Mouse (Mus musculus) limb, embryonic 14.5 days (tissue): ENCODE results near the gene Crabp2. TPM values are rescaled to one million over a fixed set of nuclear protein-coding genes. Genes with fewer than 3 reads are reported as not detected.
A peak's percentile ranks its signal among the peaks of the same experiment; 100 is the strongest.

Experiments
- ATAC-seq: fragments of 200-750 bp; cut with Nextera tagmentation; 2 replicates; pipeline ENCODE4 v1.8.0; 2017; ENCODE audit warnings: low read depth, moderate number of reproducible peaks, moderate TSS enrichment; ENCODE audit not compliant: low FRiP score
- DNase-seq: peaks from one replicate; pipeline ENCODE4 v3.0.0-alpha.2; 2015; ENCODE audit warnings: low spot score
- H3K27ac ChIP-seq: fragments of 300-500 bp; sonication (generic); replicated peaks from 2 replicates; pipeline ENCODE4 v1.5.1; 2014; ENCODE audit warnings: low read depth, mild to moderate bottlenecking, low read length, moderate library complexity, mixed read lengths
- H3K27me3 ChIP-seq: fragments of 300-500 bp; sonication (generic); 2 replicates; pipeline ENCODE4 v1.6.1; 2014; ENCODE audit warnings: low read length, mixed read lengths; ENCODE audit not compliant: control insufficient read depth, insufficient read depth
- H3K36me3 ChIP-seq: fragments of 300-500 bp; sonication (generic); 2 replicates; pipeline ENCODE4 v1.6.1; 2014; ENCODE audit warnings: mild to moderate bottlenecking, low read length, moderate library complexity, mixed read lengths; ENCODE audit not compliant: control insufficient read depth, insufficient read depth
- H3K4me1 ChIP-seq: fragments of 300-500 bp; sonication (generic); 2 replicates; pipeline ENCODE4 v1.6.1; 2014; ENCODE audit warnings: antibody characterized with exemption, low read length, mixed read lengths; ENCODE audit not compliant: control insufficient read depth, insufficient read depth
- H3K4me2 ChIP-seq: fragments of 300-500 bp; sonication (generic); replicated peaks from 2 replicates; pipeline ENCODE4 v1.6.1; 2014; ENCODE audit warnings: low read depth, mild to moderate bottlenecking, low read length, moderate library complexity; ENCODE audit not compliant: severe bottlenecking
- H3K4me3 ChIP-seq: fragments of 300-500 bp; sonication (generic); replicated peaks from 2 replicates; pipeline ENCODE4 v1.5.1; 2014; ENCODE audit warnings: low read length
- H3K9ac ChIP-seq: fragments of 300-500 bp; sonication (generic); 2 replicates; pipeline ENCODE4 v1.6.1; 2014; ENCODE audit warnings: mild to moderate bottlenecking, low read depth, low read length, moderate library complexity; ENCODE audit not compliant: severe bottlenecking
- H3K9me3 ChIP-seq: fragments of 300-500 bp; sonication (generic); 2 replicates; pipeline ENCODE4 v1.6.1; 2016; ENCODE audit warnings: low read length; ENCODE audit not compliant: control insufficient read depth
- POLR2A ChIP-seq: fragments of 200-500 bp; IDR thresholded peaks from 2 replicates; pipeline ENCODE4 v1.8.0; 2012; ENCODE audit warnings: inconsistent platforms, mild to moderate bottlenecking, moderate library complexity, borderline replicate concordance; ENCODE audit not compliant: insufficient read depth, insufficient read length; ENCODE audit errors: extremely low read depth
- WGBS: fragments of 180-500 bp; shearing (Covaris S2); extraction: QIAGEN DNeasy Blood & Tissue Kit; methylation state at CpG from one replicate; pipeline ENCODE4 v1.1.7; 2014; 5-methylcytosine and 5-hydroxymethylcytosine counted together
- polyA plus RNA-seq, 2 experiments: library from polyadenylated mRNA; depleted of rRNA in 1 of 2; stranded (reverse) in 1 of 2; unstranded in 1 of 2; fragments of >200 nt; fragmentation: Nextera tagmentation in 1 of 2; extraction: Ambion mirVana in 1 of 2; gene quantifications; 2 replicates each; pipeline versions ENCODE4 v1.2.1 to v1.2.3; 2012 to 2014

Crabp2 gene
- polyA plus RNA-seq, 2 experiments: 192 to 267 TPM

DNA sequence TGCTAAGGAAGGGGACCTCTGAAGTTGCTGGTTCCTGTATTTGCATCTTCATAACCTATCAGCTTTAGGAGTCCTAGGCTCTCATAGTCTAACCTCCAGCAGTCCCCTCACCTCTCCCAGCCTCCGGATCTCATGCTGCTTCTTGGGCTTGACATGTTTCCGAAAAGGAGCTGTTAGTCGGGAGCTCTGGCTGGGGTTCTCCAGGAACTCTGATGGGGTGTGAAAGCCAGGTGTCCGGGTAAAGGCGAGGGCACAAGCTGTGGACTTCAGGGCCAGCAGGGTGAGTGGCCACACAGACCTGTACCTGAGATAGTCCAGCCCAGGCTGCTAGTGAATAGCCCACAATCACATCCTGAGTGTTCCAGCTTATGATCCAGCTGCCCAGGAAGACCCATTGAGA, 21.0 kb upstream of the Crabp2 start:
- H3K27ac ChIP-seq: no peak overlapping the region
- peaks cover 14% of the 10 kb centered on the region for H3K4me1 ChIP-seq
- no peaks in the 10 kb centered on the region for H3K9me3 ChIP-seq
- H3K4me2 ChIP-seq: no peak overlapping the region
- no peak for ATAC-seq
- 90% methylated on average over 5 of the region's 5 CpGs for WGBS
- H3K9ac ChIP-seq: no peak overlapping the region
- DNase-seq: no peak
- H3K4me3 ChIP-seq: no peak overlapping the region
- peaks cover 53% of the 10 kb centered on the region for H3K36me3 ChIP-seq
- no peaks in the 10 kb centered on the region for H3K27me3 ChIP-seq
- TF ChIP-seq POLR2A: no peak

DNA sequence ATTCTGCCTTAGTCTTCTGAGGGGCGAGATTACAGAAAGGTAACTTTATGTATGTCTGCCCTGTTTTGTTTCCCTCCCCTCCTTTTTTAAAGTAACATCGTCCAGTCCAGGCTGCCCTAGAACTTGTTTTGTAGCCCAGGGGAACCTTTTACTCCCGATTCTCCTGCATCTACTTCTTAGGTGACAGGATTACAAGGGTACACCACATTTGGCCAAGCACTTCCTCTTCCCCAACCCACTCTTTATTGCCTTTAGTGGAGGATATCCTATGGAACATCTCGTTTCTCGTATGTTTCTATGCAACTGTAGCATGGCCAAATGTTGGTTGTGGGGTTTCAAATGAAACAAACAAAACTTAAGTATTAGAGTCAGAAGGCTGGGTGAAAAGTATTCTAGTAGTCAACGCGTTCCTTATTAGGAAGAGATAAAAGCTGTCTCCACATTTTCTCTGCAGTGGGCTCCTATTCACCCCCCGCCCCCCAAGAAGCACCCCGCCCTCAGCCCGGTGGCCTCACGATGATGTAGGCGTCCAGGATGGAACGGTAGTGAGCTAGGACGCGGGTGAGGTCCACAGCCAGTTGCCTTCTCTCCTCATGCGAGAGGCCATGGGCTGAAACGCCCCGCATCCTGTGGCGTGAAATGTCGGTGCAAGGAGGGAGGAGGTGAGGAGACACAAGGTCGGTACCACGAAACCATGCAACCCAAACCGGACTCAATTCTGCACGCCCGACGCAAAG, 19.0 kb upstream of the Crabp2 start:
- Histone ChIP-seq H3K4me1 (peaks cover 14% of the 10 kb centered on the region), H3K9ac (peak overlapping the region; percentile 78)
- WGBS: 4% methylated on average over 25 of the region's 26 CpGs

DNA sequence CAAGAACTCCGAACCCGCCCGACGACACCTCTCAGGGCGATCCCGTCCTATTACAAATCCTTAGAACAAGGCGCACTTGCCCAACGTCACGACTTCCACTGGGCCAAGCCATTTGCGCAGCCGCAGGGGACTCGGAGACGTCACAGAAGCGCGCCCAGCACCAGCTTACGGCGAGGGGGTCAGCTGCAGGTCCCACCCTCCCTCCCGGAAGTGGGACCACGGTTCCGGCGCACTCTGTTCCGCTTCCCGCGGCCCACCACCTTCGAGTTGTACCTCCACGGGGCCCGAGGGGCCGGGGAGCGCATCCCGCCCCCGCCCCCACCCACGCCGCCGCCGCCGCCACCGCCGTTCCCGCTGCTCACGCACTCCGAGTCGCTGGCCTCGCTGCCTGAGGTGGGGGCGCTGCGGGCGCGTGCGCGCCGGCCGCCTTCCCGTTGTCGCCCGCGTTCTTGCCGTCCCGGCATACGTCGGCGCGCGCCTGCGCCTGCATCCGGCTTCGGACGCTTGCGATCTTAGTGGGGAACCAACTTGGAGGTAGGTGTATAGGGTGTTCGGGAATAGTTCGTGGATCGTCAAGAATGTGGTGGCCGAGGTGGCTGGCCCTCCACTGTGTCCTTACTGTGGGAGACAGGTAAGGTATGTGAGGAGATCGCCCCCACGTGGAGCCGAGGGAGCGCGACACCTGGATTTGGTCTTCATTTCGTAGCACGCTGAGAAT, 18.2 kb upstream of the Crabp2 start, which contains the start of the genes Isg20l2 and Rrnad1:
TSS of gene Isg20l2 (plus strand) at position 237 of the 718 bp plus-strand sequence.
TSS of gene Rrnad1 (minus strand) at position 640 of the 718 bp plus-strand sequence.
- H3K4me2 ChIP-seq: peak within 1 kb of the TSS; percentile 73
- no peaks in the 10 kb centered on the region for H3K9me3 ChIP-seq
- TF ChIP-seq POLR2A: peak; percentile 73; the same call in 1 of the 2 replicates
- DNase-seq (peak; percentile 96), ATAC-seq (peak; percentile 96)
- H3K36me3 ChIP-seq: peaks cover 48% of the 10 kb centered on the region
- H3K27me3 ChIP-seq: no peaks in the 10 kb centered on the region
- peaks cover 14% of the 10 kb centered on the region for H3K4me1 ChIP-seq
- H3K27ac ChIP-seq: peak within 1 kb of the TSS; percentile 78
- peak within 1 kb of the TSS; percentile 78 for H3K9ac ChIP-seq
- H3K4me3 ChIP-seq: peak within 1 kb of the TSS; percentile 81
- under 1% methylated on average over 47 of the region's 78 CpGs for WGBS

More for the DNA sequence above, 19.0 kb upstream of the Crabp2 start:
- peak overlapping the region; percentile 78 for H3K27ac ChIP-seq
- H3K27me3 ChIP-seq: no peaks in the 10 kb centered on the region
- H3K9me3 ChIP-seq: no peaks in the 10 kb centered on the region
- H3K4me3 ChIP-seq: peak overlapping the region; percentile 81
- DNase-seq (no peak), ATAC-seq (peak; percentile 27; the same call in 1 of the 2 replicates)
- TF ChIP-seq POLR2A: no peak
- H3K4me2 ChIP-seq: peak overlapping the region; percentile 66
- H3K36me3 ChIP-seq: peaks cover 50% of the 10 kb centered on the region

DNA sequence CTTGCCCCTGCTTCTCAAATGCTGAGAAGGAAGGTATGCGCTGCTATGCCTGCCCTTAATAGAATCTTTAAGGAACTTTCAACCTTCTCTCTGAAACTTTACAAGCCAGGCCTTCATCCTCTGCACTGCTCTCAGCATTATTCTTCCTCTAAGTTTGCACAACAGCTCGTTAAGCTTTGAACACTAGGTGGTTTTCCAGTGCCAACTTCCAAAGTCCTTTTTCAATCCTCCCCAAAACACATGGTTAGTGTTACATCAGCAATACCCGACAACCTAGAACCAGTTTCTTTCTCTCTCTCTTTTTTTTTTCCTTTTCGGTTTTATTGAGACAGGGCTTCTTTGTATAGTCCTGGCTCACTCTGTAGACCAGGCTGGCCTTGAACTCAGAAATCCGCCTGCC, 14.4 kb upstream of the Crabp2 start:
- Histone ChIP-seq H3K4me2 (no peak overlapping the region), H3K9me3 (no peaks in the 10 kb centered on the region), H3K4me1 (peaks cover 11% of the 10 kb centered on the region), H3K9ac (no peak overlapping the region), H3K36me3 (peaks cover 60% of the 10 kb centered on the region), H3K4me3 (no peak overlapping the region), H3K27ac (no peak overlapping the region), H3K27me3 (no peaks in the 10 kb centered on the region)
- ATAC-seq (no peak), DNase-seq (no peak)
- no peak for TF ChIP-seq POLR2A
- 80% methylated on average over 5 of the region's 5 CpGs for WGBS

DNA sequence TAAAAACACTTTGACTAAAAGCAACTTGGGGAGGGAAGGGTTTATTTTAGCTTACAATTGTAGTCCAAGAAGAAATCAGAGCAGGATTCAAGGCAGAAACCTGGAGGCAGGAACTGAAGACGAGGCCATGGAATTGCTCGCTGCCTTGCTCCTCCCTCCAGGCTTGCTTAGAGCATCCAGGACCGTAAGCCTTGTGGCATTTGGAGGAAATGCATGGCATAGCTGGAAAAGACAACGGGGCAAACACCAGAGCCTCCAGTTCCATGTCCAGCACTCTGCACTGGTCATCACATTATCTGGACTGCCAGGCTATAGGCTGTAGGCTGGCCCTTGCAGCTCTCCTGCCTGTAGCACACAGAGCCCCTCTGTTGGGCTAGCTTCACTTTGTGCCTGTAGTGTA, 14.0 kb upstream of the Crabp2 start:
- 82% methylated on average over 4 of the region's 4 CpGs for WGBS
- no peak overlapping the region for H3K4me2 ChIP-seq
- H3K36me3 ChIP-seq: peaks cover 65% of the 10 kb centered on the region
- H3K9me3 ChIP-seq: no peaks in the 10 kb centered on the region
- no peak for ATAC-seq
- no peak overlapping the region for H3K4me3 ChIP-seq
- DNase-seq: no peak
- H3K27me3 ChIP-seq: no peaks in the 10 kb centered on the region
- H3K27ac ChIP-seq: no peak overlapping the region
- H3K9ac ChIP-seq: no peak overlapping the region
- H3K4me1 ChIP-seq: peaks cover 7% of the 10 kb centered on the region
- TF ChIP-seq POLR2A: no peak
